Mouse (Mus musculus) liver, embryonic 16.5 days (tissue): ENCODE results near the gene Trappc5. TPM values are rescaled to one million over a fixed set of nuclear protein-coding genes. Genes with fewer than 3 reads are reported as not detected.

Experiments
- ATAC-seq: fragments of 200-750 bp; cut with Nextera tagmentation; 2 replicates; pipeline ENCODE4 v1.8.0; 2017; ENCODE audit warnings: low read depth, mild to moderate bottlenecking, moderate number of reproducible peaks, moderate library complexity
- H3K27ac ChIP-seq: fragments of 300-500 bp; sonication (generic); 2 replicates; pipeline ENCODE4 v1.5.1; 2014; ENCODE audit warnings: mild to moderate bottlenecking, low read length
- H3K27me3 ChIP-seq: fragments of 300-500 bp; sonication (generic); 2 replicates; pipeline ENCODE4 v1.6.1; 2014; ENCODE audit warnings: low read depth, low read length, mixed read lengths; ENCODE audit not compliant: control insufficient read depth, insufficient read depth
- H3K36me3 ChIP-seq: fragments of 300-500 bp; sonication (generic); 2 replicates; pipeline ENCODE4 v1.6.1; 2014; ENCODE audit warnings: mild to moderate bottlenecking; ENCODE audit not compliant: control insufficient read depth, insufficient read depth
- H3K4me1 ChIP-seq: fragments of 300-500 bp; sonication (generic); 2 replicates; pipeline ENCODE4 v1.6.1; 2014; ENCODE audit warnings: low read depth, low read length, mixed read lengths; ENCODE audit not compliant: control insufficient read depth
- H3K4me2 ChIP-seq: fragments of 300-500 bp; sonication (generic); 2 replicates; pipeline ENCODE4 v1.6.1; 2014; ENCODE audit warnings: low read depth, low read length, mixed read lengths
- H3K4me3 ChIP-seq: fragments of 300-500 bp; sonication (generic); 2 replicates; pipeline ENCODE4 v1.5.1; 2014; ENCODE audit warnings: low read depth, mild to moderate bottlenecking, low read length
- H3K9ac ChIP-seq: fragments of 300-500 bp; sonication (generic); 2 replicates; pipeline ENCODE4 v1.6.1; 2014; ENCODE audit warnings: low read depth, low read length
- H3K9me3 ChIP-seq: fragments of 300-500 bp; sonication (generic); replicated peaks from 2 replicates; pipeline ENCODE4 v1.6.1; 2016; ENCODE audit warnings: low read length; ENCODE audit not compliant: control insufficient read depth
- WGBS: fragments of 180-500 bp; shearing (Covaris S2); extraction: QIAGEN DNeasy Blood & Tissue Kit; methylation state at CpG from one replicate; pipeline ENCODE4 v1.1.7; 2014; ENCODE audit not compliant: insufficient replicate concordance; 5-methylcytosine and 5-hydroxymethylcytosine counted together
- polyA plus RNA-seq: library from polyadenylated mRNA; unstranded; fragments of >200 nt; fragmentation: Nextera tagmentation; extraction: Ambion mirVana; gene quantifications from 2 replicates; pipeline ENCODE4 v1.2.1, GENCODE M21; 2015

The Trappc5 gene
- polyA plus RNA-seq, 1 experiment from 2014 or later, result 13.0 TPM

- no peak for ATAC-seq
- Histone ChIP-seq H3K9ac (no peak overlapping the region), H3K9me3 (no peaks in the 10 kb centered on the region), H3K4me2 (no peak overlapping the region), H3K4me1 (no peaks in the 10 kb centered on the region), H3K27ac (no peak overlapping the region), H3K27me3 (no peaks in the 10 kb centered on the region), H3K4me3 (no peak overlapping the region), H3K36me3 (peaks cover 5% of the 10 kb centered on the region)
Measured at GRCm38 (mm10) chr8:3684530-3684929, 8.4 kb downstream of the Trappc5 start.

GRCm38 (mm10) chr8:3685422-3685821, 9.3 kb downstream of the Trappc5 start:
- Histone ChIP-seq H3K9ac (no peak overlapping the region), H3K27me3 (no peaks in the 10 kb centered on the region), H3K4me2 (no peak overlapping the region), H3K27ac (no peak overlapping the region), H3K36me3 (no peaks in the 10 kb centered on the region; the same call in 1 of the 2 replicates), H3K9me3 (no peaks in the 10 kb centered on the region), H3K4me3 (no peak overlapping the region), H3K4me1 (no peaks in the 10 kb centered on the region)
- no peak for ATAC-seq
- WGBS, result 43% methylated on average over 5 of the region's 5 CpGs

GRCm38 (mm10) chr8:3687537-3687936, 11.4 kb downstream of the Trappc5 start:
- Histone ChIP-seq H3K27me3 (no peaks in the 10 kb centered on the region), H3K9ac (no peak overlapping the region), H3K4me2 (no peak overlapping the region), H3K9me3 (no peaks in the 10 kb centered on the region), H3K36me3 (no peaks in the 10 kb centered on the region), H3K27ac (no peak overlapping the region), H3K4me1 (no peaks in the 10 kb centered on the region), H3K4me3 (no peak overlapping the region)
- WGBS, result 50% methylated on average over 6 of the region's 6 CpGs
- no peak for ATAC-seq

GRCm38 (mm10) chr8:3690774-3691173, 14.7 kb downstream of the Trappc5 start:
- no peaks in the 10 kb centered on the region for H3K4me1 ChIP-seq
- no peaks in the 10 kb centered on the region for H3K27me3 ChIP-seq
- H3K9me3 ChIP-seq, result no peaks in the 10 kb centered on the region
- no peak overlapping the region for H3K9ac ChIP-seq
- no peak overlapping the region for H3K4me2 ChIP-seq
- 51% methylated on average over 3 of the region's 3 CpGs for WGBS
- ATAC-seq, result no peak
- H3K27ac ChIP-seq, result no peak overlapping the region
- H3K4me3 ChIP-seq, result no peak overlapping the region
- H3K36me3 ChIP-seq, result no peaks in the 10 kb centered on the region

GRCm38 (mm10) chr8:3694121-3694520, 18.0 kb downstream of the Trappc5 start, which contains the start of gene Fcer2a:
Fcer2a (minus strand) TSS chr8:3694175.
- no peak within 1 kb of the TSS for H3K27ac ChIP-seq
- ATAC-seq, result no peak
- no peaks in the 10 kb centered on the region for H3K36me3 ChIP-seq
- no peak within 1 kb of the TSS for H3K4me2 ChIP-seq
- no peak within 1 kb of the TSS for H3K9ac ChIP-seq
- H3K27me3 ChIP-seq, result no peaks in the 10 kb centered on the region
- H3K4me1 ChIP-seq, result no peaks in the 10 kb centered on the region
- no peak within 1 kb of the TSS for H3K4me3 ChIP-seq
- H3K9me3 ChIP-seq, result no peaks in the 10 kb centered on the region
- WGBS, result 64% methylated on average over 3 of the region's 3 CpGs

- H3K36me3 ChIP-seq, result no peaks in the 10 kb centered on the region
- no peak overlapping the region for H3K4me3 ChIP-seq
- no peak for ATAC-seq
- no peak overlapping the region for H3K4me2 ChIP-seq
- 90% methylated on average over 1 of the region's 1 CpGs for WGBS
- no peak overlapping the region for H3K9ac ChIP-seq
- no peaks in the 10 kb centered on the region for H3K27me3 ChIP-seq
- H3K9me3 ChIP-seq, result no peaks in the 10 kb centered on the region
- no peak overlapping the region for H3K27ac ChIP-seq
- no peaks in the 10 kb centered on the region for H3K4me1 ChIP-seq
Measured at GRCm38 (mm10) chr8:3701491-3701890, 25.4 kb downstream of the Trappc5 start.

GRCm38 (mm10) chr8:3705711-3706110, 29.6 kb downstream of the Trappc5 start:
- no peak for ATAC-seq
- Histone ChIP-seq H3K9ac (no peak overlapping the region), H3K27ac (no peak overlapping the region)

GRCm38 (mm10) chr8:3707611-3708010, 31.5 kb downstream of the Trappc5 start:
- Histone ChIP-seq H3K9ac (no peak overlapping the region), H3K27ac (no peak overlapping the region), H3K4me3 (no peak overlapping the region), H3K4me1 (no peaks in the 10 kb centered on the region), H3K9me3 (no peaks in the 10 kb centered on the region), H3K27me3 (no peaks in the 10 kb centered on the region), H3K36me3 (no peaks in the 10 kb centered on the region), H3K4me2 (no peak overlapping the region)
- 54% methylated on average over 7 of the region's 7 CpGs for WGBS
- ATAC-seq, result no peak; the same call in 1 of the 2 replicates

More at GRCm38 (mm10) chr8:3705711-3706110, 29.6 kb downstream of the Trappc5 start:
- Histone ChIP-seq H3K4me2 (no peak overlapping the region), H3K4me1 (no peaks in the 10 kb centered on the region), H3K9me3 (no peaks in the 10 kb centered on the region), H3K27me3 (no peaks in the 10 kb centered on the region), H3K4me3 (no peak overlapping the region), H3K36me3 (no peaks in the 10 kb centered on the region)
- WGBS, result 41% methylated on average over 4 of the region's 4 CpGs

GRCm38 (mm10) chr8:3710312-3710711, 34.2 kb downstream of the Trappc5 start:
- no peak for ATAC-seq
- no peak overlapping the region for H3K9ac ChIP-seq
- no peaks in the 10 kb centered on the region for H3K4me1 ChIP-seq
- no peaks in the 10 kb centered on the region for H3K9me3 ChIP-seq
- WGBS, result 39% methylated on average over 3 of the region's 3 CpGs
- no peak overlapping the region for H3K4me2 ChIP-seq
- no peaks in the 10 kb centered on the region for H3K27me3 ChIP-seq
- no peak overlapping the region for H3K27ac ChIP-seq
- H3K4me3 ChIP-seq, result no peak overlapping the region
- no peaks in the 10 kb centered on the region for H3K36me3 ChIP-seq
